Mouse (Mus musculus) CH12.LX (cell line): Measurements from ENCODE around the gene Pcdh15.

Source experiments
- EP300 ChIP-seq: IDR thresholded peaks from 2 replicates; pipeline ENCODE4 v1.6.1; 2011; ENCODE audit warnings: low read length, improper control_type of control experiment
- JUND ChIP-seq: conservative IDR thresholded peaks from 2 replicates; pipeline ENCODE4 v1.6.1; 2011; ENCODE audit warnings: low read depth, low read length, improper control_type of control experiment
- MAX ChIP-seq: IDR thresholded peaks from 2 replicates; pipeline ENCODE4 v1.6.1; 2011; ENCODE audit warnings: low read length, improper control_type of control experiment
- MEF2A ChIP-seq: IDR thresholded peaks from 2 replicates; pipeline ENCODE4 v1.6.1; 2014; ENCODE audit warnings: low read depth, mild to moderate bottlenecking, inconsistent platforms, low read length, improper control_type of control experiment, borderline replicate concordance
- USF1 ChIP-seq: IDR thresholded peaks from 2 replicates; pipeline ENCODE4 v1.6.1; 2014; ENCODE audit warnings: low read depth, mild to moderate bottlenecking, inconsistent platforms, low read length, improper control_type of control experiment
- USF2 ChIP-seq: conservative IDR thresholded peaks from 2 replicates; pipeline ENCODE4 v1.6.1; 2011; ENCODE audit warnings: low read depth, low read length, improper control_type of control experiment

GRCm38 (mm10) chr10:74114107-74114506, 1015.0 kb downstream of the Pcdh15 start:
- TF ChIP-seq EP300, result no peak
- TF ChIP-seq JUND, result no peak
- no peak for TF ChIP-seq MAX
- TF ChIP-seq USF1, result no peak
- no peak for TF ChIP-seq USF2
- TF ChIP-seq MEF2A, result no peak
